Mouse (Mus musculus) frontal cortex, postnatal 10 days (tissue): ENCODE data around the gene Vps52.
"Not testable (repeated sequence)": the region's sequence is repeated elsewhere in the genome, so short reads cannot be mapped to it uniquely, and the experiment has no call there.

Experiments
- DNase-seq, 2 experiments: peaks; one replicate each; pipeline ENCODE4 v3.0.0; 2022; ENCODE audit warnings: low spot score in 2 of 2, mixed read lengths in 1 of 2

The Vps52 gene

GRCm38 (mm10) chr17:33965846-33966550 is 10.4 kb downstream of the Vps52 start:
- no peak for DNase-seq

GRCm38 (mm10) chr17:33968489-33968888 is 12.9 kb downstream of the Vps52 start:
- DNase-seq: peak in 1 of 2 experiments; percentile 65

GRCm38 (mm10) chr17:33968927-33969326 is 13.3 kb downstream of the Vps52 start:
- no peak for DNase-seq

- DNase-seq: no peak
Measured at GRCm38 (mm10) chr17:33969394-33969793, 13.8 kb downstream of the Vps52 start.

GRCm38 (mm10) chr17:33972691-33973090 is 17.1 kb downstream of the Vps52 start:
- no peak for DNase-seq

- DNase-seq: no peak
Measured at GRCm38 (mm10) chr17:33973572-33973971, 18.0 kb downstream of the Vps52 start.

- no peak for DNase-seq
Measured at GRCm38 (mm10) chr17:33977861-33978557, 22.4 kb downstream of the Vps52 start.

GRCm38 (mm10) chr17:33978631-33979031 is 23.0 kb downstream of the Vps52 start:
- DNase-seq: no peak

GRCm38 (mm10) chr17:33979512-33980050 is 24.0 kb downstream of the Vps52 start:
- DNase-seq: no peak

GRCm38 (mm10) chr17:33980181-33981035 is 24.8 kb downstream of the Vps52 start:
- DNase-seq: no peak

GRCm38 (mm10) chr17:33981192-33981909 is 25.7 kb downstream of the Vps52 start:
- peak; percentile 84 to 87 for DNase-seq

- DNase-seq: not testable (repeated sequence)
Measured at GRCm38 (mm10) chr17:33982136-33982535, 26.5 kb downstream of the Vps52 start.

GRCm38 (mm10) chr17:33991788-33992664 is 36.4 kb downstream of the Vps52 start:
- DNase-seq: peak in 1 of 2 experiments; percentile 16

- DNase-seq: no peak
Measured at GRCm38 (mm10) chr17:33994959-33995358, 39.3 kb downstream of the Vps52 start.

GRCm38 (mm10) chr17:33995651-33996050 is 40.0 kb downstream of the Vps52 start:
- no peak for DNase-seq

- DNase-seq: not testable (repeated sequence)
Measured at GRCm38 (mm10) chr17:33997025-33997424, 41.4 kb downstream of the Vps52 start.

- DNase-seq: not testable (repeated sequence)
Measured at GRCm38 (mm10) chr17:33998697-33999096, 43.1 kb downstream of the Vps52 start.

- DNase-seq: no peak
Measured at GRCm38 (mm10) chr17:33999341-34000149, 43.9 kb downstream of the Vps52 start.

- peak; percentile 55 to 65 for DNase-seq
Measured at GRCm38 (mm10) chr17:34000150-34000537, 44.5 kb downstream of the Vps52 start, which contains the start of gene H2-K1. Gene H2-K1 (minus strand): TSS chr17:34000347.
